Mouse (Mus musculus): Measurements from ENCODE around the gene Adgrf2. TPM values are rescaled to one million over a fixed set of nuclear protein-coding genes. Genes with fewer than 3 reads are reported as not detected.

Adgrf2 gene
- polyA plus RNA-seq (2016; fragmentation: Nextera tagmentation; extraction: Ambion mirVana) = 0.13 TPM in 1 of 2 replicates, not detected in the other

GRCm38 (mm10) chr17:42741801-42742217, at the start of gene Adgrf2:
Gene Adgrf2 (minus strand): TSS chr17:42742179.
- Histone ChIP-seq H3K27me3 (no peaks in the 10 kb centered on the region), H3K27ac (no peak within 1 kb of the TSS), H3K4me3 (replicated peaks) (no peak within 1 kb of the TSS), H3K9ac (no peak within 1 kb of the TSS), H3K9me3 (no peaks in the 10 kb centered on the region), H3K36me3 (replicated peaks) (no peaks in the 10 kb centered on the region), H3K4me2 (no peak within 1 kb of the TSS), H3K4me1 (no peaks in the 10 kb centered on the region)
- WGBS = 22% methylated on average over 7 of the region's 7 CpGs
- ATAC-seq (ENCODE audit: low FRiP score) = no peak

GRCm38 (mm10) chr17:42790787-42791186, 48.8 kb upstream of the Adgrf2 start:
- Histone ChIP-seq H3K36me3 (replicated peaks) (no peaks in the 10 kb centered on the region), H3K4me2 (no peak overlapping the region), H3K4me1 (no peaks in the 10 kb centered on the region), H3K27me3 (no peaks in the 10 kb centered on the region), H3K4me3 (replicated peaks) (no peak overlapping the region), H3K9me3 (no peaks in the 10 kb centered on the region), H3K27ac (no peak overlapping the region), H3K9ac (no peak overlapping the region)
- WGBS = 95% methylated on average over 1 of the region's 1 CpGs
- no peak for ATAC-seq (ENCODE audit: low FRiP score)

- no peak overlapping the region for H3K27ac ChIP-seq
- no peaks in the 10 kb centered on the region for H3K36me3 ChIP-seq (replicated peaks)
- no peak overlapping the region for H3K9ac ChIP-seq
- 84% methylated on average over 2 of the region's 2 CpGs for WGBS
- H3K9me3 ChIP-seq = no peaks in the 10 kb centered on the region
- no peak overlapping the region for H3K4me2 ChIP-seq
- no peaks in the 10 kb centered on the region for H3K4me1 ChIP-seq
- no peak for ATAC-seq (ENCODE audit: low FRiP score)
- no peak overlapping the region for H3K4me3 ChIP-seq (replicated peaks)
- no peaks in the 10 kb centered on the region for H3K27me3 ChIP-seq
Measured at GRCm38 (mm10) chr17:42789723-42790122, 47.7 kb upstream of the Adgrf2 start.

- no peak; the same call in 1 of the 2 replicates for ATAC-seq (ENCODE audit: low FRiP score)
- H3K9me3 ChIP-seq = no peaks in the 10 kb centered on the region
- no peak overlapping the region for H3K4me2 ChIP-seq
- 89% methylated on average over 5 of the region's 5 CpGs for WGBS
- no peak overlapping the region for H3K27ac ChIP-seq
- no peaks in the 10 kb centered on the region for H3K36me3 ChIP-seq (replicated peaks)
- H3K4me1 ChIP-seq = no peaks in the 10 kb centered on the region
- no peak overlapping the region for H3K9ac ChIP-seq
- no peaks in the 10 kb centered on the region for H3K27me3 ChIP-seq
- no peak overlapping the region for H3K4me3 ChIP-seq (replicated peaks)
Measured at GRCm38 (mm10) chr17:42788686-42789453, 46.9 kb upstream of the Adgrf2 start.

GRCm38 (mm10) chr17:42782156-42782757, 40.3 kb upstream of the Adgrf2 start:
- 58% methylated on average over 7 of the region's 7 CpGs for WGBS
- H3K9me3 ChIP-seq = no peaks in the 10 kb centered on the region
- H3K36me3 ChIP-seq (replicated peaks) = no peaks in the 10 kb centered on the region
- H3K4me3 ChIP-seq (replicated peaks) = no peak overlapping the region
- no peak overlapping the region for H3K9ac ChIP-seq
- no peaks in the 10 kb centered on the region for H3K27me3 ChIP-seq
- peak; percentile 83 for ATAC-seq (ENCODE audit: low FRiP score)
- H3K4me2 ChIP-seq = no peak overlapping the region
- H3K27ac ChIP-seq = no peak overlapping the region
- no peaks in the 10 kb centered on the region for H3K4me1 ChIP-seq

- 59% methylated on average over 2 of the region's 2 CpGs for WGBS
- no peaks in the 10 kb centered on the region for H3K9me3 ChIP-seq
- H3K27me3 ChIP-seq = no peaks in the 10 kb centered on the region
- H3K4me1 ChIP-seq = no peaks in the 10 kb centered on the region
- no peaks in the 10 kb centered on the region for H3K36me3 ChIP-seq (replicated peaks)
- no peak for ATAC-seq (ENCODE audit: low FRiP score)
- no peak overlapping the region for H3K4me2 ChIP-seq
- H3K4me3 ChIP-seq (replicated peaks) = no peak overlapping the region
- H3K27ac ChIP-seq = no peak overlapping the region
- H3K9ac ChIP-seq = no peak overlapping the region
Measured at GRCm38 (mm10) chr17:42753791-42754190, 11.8 kb upstream of the Adgrf2 start.

- no peaks in the 10 kb centered on the region for H3K4me1 ChIP-seq
- ATAC-seq (ENCODE audit: low FRiP score) = no peak
- H3K9me3 ChIP-seq = no peaks in the 10 kb centered on the region
- no peaks in the 10 kb centered on the region for H3K27me3 ChIP-seq
- H3K36me3 ChIP-seq (replicated peaks) = no peaks in the 10 kb centered on the region
- H3K4me3 ChIP-seq (replicated peaks) = no peak overlapping the region
- 85% methylated on average over 2 of the region's 2 CpGs for WGBS
- no peak overlapping the region for H3K9ac ChIP-seq
- H3K4me2 ChIP-seq = no peak overlapping the region
- H3K27ac ChIP-seq = no peak overlapping the region
Measured at GRCm38 (mm10) chr17:42752173-42752572, 10.2 kb upstream of the Adgrf2 start.

GRCm38 (mm10) chr17:42745657-42746420, 3.9 kb upstream of the Adgrf2 start:
- Histone ChIP-seq H3K4me1 (no peaks in the 10 kb centered on the region), H3K9ac (no peak overlapping the region), H3K9me3 (no peaks in the 10 kb centered on the region), H3K27ac (no peak overlapping the region), H3K27me3 (no peaks in the 10 kb centered on the region), H3K36me3 (replicated peaks) (no peaks in the 10 kb centered on the region), H3K4me3 (replicated peaks) (no peak overlapping the region), H3K4me2 (no peak overlapping the region)
- no peak for ATAC-seq (ENCODE audit: low FRiP score)
- 87% methylated on average over 6 of the region's 6 CpGs for WGBS

GRCm38 (mm10) chr17:42742823-42743222, 844 bp upstream of the Adgrf2 start:
- H3K27ac ChIP-seq = no peak overlapping the region
- no peaks in the 10 kb centered on the region for H3K9me3 ChIP-seq
- no peak for ATAC-seq (ENCODE audit: low FRiP score)
- H3K9ac ChIP-seq = no peak overlapping the region
- WGBS = 90% methylated on average over 3 of the region's 3 CpGs
- H3K4me2 ChIP-seq = no peak overlapping the region
- H3K4me3 ChIP-seq (replicated peaks) = no peak overlapping the region
- no peaks in the 10 kb centered on the region for H3K36me3 ChIP-seq (replicated peaks)
- no peaks in the 10 kb centered on the region for H3K4me1 ChIP-seq
- no peaks in the 10 kb centered on the region for H3K27me3 ChIP-seq

GRCm38 (mm10) chr17:42738794-42739193, 3.2 kb downstream of the Adgrf2 start:
- H3K9me3 ChIP-seq = no peaks in the 10 kb centered on the region
- no peak overlapping the region for H3K9ac ChIP-seq
- no peaks in the 10 kb centered on the region for H3K4me1 ChIP-seq
- no peak overlapping the region for H3K4me2 ChIP-seq
- H3K27ac ChIP-seq = no peak overlapping the region
- no peak for ATAC-seq (ENCODE audit: low FRiP score)
- WGBS = 93% methylated on average over 6 of the region's 6 CpGs
- H3K36me3 ChIP-seq (replicated peaks) = no peaks in the 10 kb centered on the region
- no peak overlapping the region for H3K4me3 ChIP-seq (replicated peaks)
- H3K27me3 ChIP-seq = no peaks in the 10 kb centered on the region

GRCm38 (mm10) chr17:42717161-42717560, 24.8 kb downstream of the Adgrf2 start:
- Histone ChIP-seq H3K4me2 (no peak overlapping the region), H3K27me3 (no peaks in the 10 kb centered on the region), H3K9me3 (no peaks in the 10 kb centered on the region), H3K4me3 (replicated peaks) (no peak overlapping the region), H3K27ac (no peak overlapping the region), H3K9ac (no peak overlapping the region), H3K4me1 (no peaks in the 10 kb centered on the region), H3K36me3 (replicated peaks) (no peaks in the 10 kb centered on the region)
- no peak for ATAC-seq (ENCODE audit: low FRiP score)
- WGBS = 57% methylated on average over 3 of the region's 3 CpGs

- Histone ChIP-seq H3K27me3 (no peaks in the 10 kb centered on the region), H3K4me1 (no peaks in the 10 kb centered on the region), H3K36me3 (replicated peaks) (no peaks in the 10 kb centered on the region), H3K4me2 (no peak overlapping the region), H3K9ac (no peak overlapping the region), H3K4me3 (replicated peaks) (no peak overlapping the region), H3K9me3 (no peaks in the 10 kb centered on the region), H3K27ac (no peak overlapping the region)
- ATAC-seq (ENCODE audit: low FRiP score) = no peak
- WGBS = 91% methylated on average over 7 of the region's 7 CpGs
Measured at GRCm38 (mm10) chr17:42714991-42715390, 27.0 kb downstream of the Adgrf2 start.
